Mouse (Mus musculus) heart, embryonic 11.5 days (tissue): ENCODE data around the gene Nup210l. TPM values are rescaled to one million over a fixed set of nuclear protein-coding genes. Genes with fewer than 3 reads are reported as not detected.

Experiments used
- ATAC-seq: fragments of 200-750 bp; cut with Nextera tagmentation; replicated peaks from 2 replicates; pipeline ENCODE4 v1.8.0; 2017; ENCODE audit warnings: moderate library complexity; ENCODE audit not compliant: insufficient number of reproducible peaks, low FRiP score, low TSS enrichment
- H3K27ac ChIP-seq: fragments of 300-500 bp; sonication (generic); 2 replicates; pipeline ENCODE4 v1.5.1; 2014; ENCODE audit warnings: mild to moderate bottlenecking, low read depth, low read length
- H3K27me3 ChIP-seq: fragments of 300-500 bp; sonication (generic); 2 replicates; pipeline ENCODE4 v1.6.1; 2014; ENCODE audit warnings: mild to moderate bottlenecking, low read length, mixed read lengths; ENCODE audit not compliant: control insufficient read depth, insufficient read depth
- H3K36me3 ChIP-seq: fragments of 300-500 bp; sonication (generic); 2 replicates; pipeline ENCODE4 v1.6.1; 2014; ENCODE audit warnings: mild to moderate bottlenecking, low read length, moderate library complexity, mixed read lengths; ENCODE audit not compliant: control insufficient read depth, insufficient read depth
- H3K4me1 ChIP-seq: fragments of 300-500 bp; sonication (generic); 2 replicates; pipeline ENCODE4 v1.6.1; 2014; ENCODE audit warnings: low read length; ENCODE audit not compliant: control insufficient read depth, insufficient read depth
- H3K4me2 ChIP-seq: fragments of 300-500 bp; sonication (generic); 2 replicates; pipeline ENCODE4 v1.6.1; 2014; ENCODE audit warnings: mild to moderate bottlenecking, moderate library complexity
- H3K4me3 ChIP-seq: fragments of 300-500 bp; sonication (generic); 2 replicates; pipeline ENCODE4 v1.5.1; 2014; ENCODE audit warnings: low read depth, low read length
- H3K9ac ChIP-seq: fragments of 300-500 bp; sonication (generic); 2 replicates; pipeline ENCODE4 v1.6.1; 2014; ENCODE audit warnings: mild to moderate bottlenecking, low read depth, low read length, moderate library complexity
- H3K9me3 ChIP-seq: fragments of 300-500 bp; sonication (generic); replicated peaks from 2 replicates; pipeline ENCODE4 v1.6.1; 2016; ENCODE audit warnings: low read length; ENCODE audit not compliant: control insufficient read depth
- WGBS: fragments of 180-500 bp; shearing (Covaris S2); extraction: QIAGEN DNeasy Blood & Tissue Kit; methylation state at CpG from one replicate; pipeline ENCODE4 v1.1.7; 2014; ENCODE audit not compliant: insufficient replicate concordance; 5-methylcytosine and 5-hydroxymethylcytosine counted together
- polyA plus RNA-seq: library from polyadenylated mRNA; unstranded; fragments of >200 nt; fragmentation: Nextera tagmentation; extraction: Ambion mirVana; gene quantifications from 2 replicates; pipeline ENCODE4 v1.2.1, GENCODE M21; 2014

Nup210l gene
- polyA plus RNA-seq: 0.60 and 0.61 TPM in 2 replicates

GRCm38 (mm10) chr3:90103938-90104337 lies at the start of gene Nup210l:
Gene Nup210l (plus strand): TSS chr3:90104132.
- Histone ChIP-seq H3K9me3 (no peaks in the 10 kb centered on the region), H3K27ac (no peak within 1 kb of the TSS), H3K4me1 (no peaks in the 10 kb centered on the region), H3K4me3 (no peak within 1 kb of the TSS), H3K27me3 (no peaks in the 10 kb centered on the region), H3K36me3 (peaks cover 9% of the 10 kb centered on the region; the same call in 1 of the 2 replicates), H3K4me2 (no peak within 1 kb of the TSS), H3K9ac (no peak within 1 kb of the TSS)
- 79% methylated on average over 13 of the region's 13 CpGs for WGBS
- no peak for ATAC-seq

DNA sequence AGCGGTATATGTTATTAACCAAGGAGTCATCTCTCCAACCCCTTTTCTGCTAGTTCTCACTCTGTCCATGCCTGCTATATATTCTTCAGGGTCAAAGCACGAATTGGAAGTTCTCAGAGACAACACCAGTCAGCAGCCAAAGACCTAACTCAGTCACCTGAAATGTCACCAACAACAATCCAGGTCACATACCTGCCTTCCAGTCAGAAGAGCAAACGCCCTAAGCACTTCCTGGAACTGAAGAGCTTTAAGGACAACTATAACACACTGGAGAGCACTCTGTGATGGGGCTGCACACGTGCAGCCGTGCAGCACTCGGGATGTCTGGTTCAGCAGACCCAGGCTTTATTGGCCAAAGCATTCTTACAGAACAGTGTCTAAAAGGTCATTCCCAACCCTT lies 42.4 kb upstream of the Nup210l start:
- H3K27me3 ChIP-seq: no peaks in the 10 kb centered on the region
- H3K4me1 ChIP-seq: no peaks in the 10 kb centered on the region
- peaks cover 19% of the 10 kb centered on the region for H3K36me3 ChIP-seq
- no peak overlapping the region for H3K27ac ChIP-seq
- no peaks in the 10 kb centered on the region for H3K9me3 ChIP-seq
- no peak overlapping the region for H3K9ac ChIP-seq
- H3K4me3 ChIP-seq: no peak overlapping the region
- WGBS: 88% methylated on average over 6 of the region's 6 CpGs
- ATAC-seq: no peak
- no peak overlapping the region for H3K4me2 ChIP-seq

- Histone ChIP-seq H3K36me3 (peaks cover 10% of the 10 kb centered on the region), H3K9me3 (no peaks in the 10 kb centered on the region), H3K4me3 (no peak overlapping the region), H3K9ac (no peak overlapping the region), H3K27me3 (no peaks in the 10 kb centered on the region), H3K4me1 (no peaks in the 10 kb centered on the region), H3K27ac (no peak overlapping the region), H3K4me2 (no peak overlapping the region)
- 63% methylated on average over 2 of the region's 2 CpGs for WGBS
- no peak for ATAC-seq
These were observed 41.4 kb upstream of the Nup210l start for GRCm38 (mm10) chr3:90062539-90062938.

- ATAC-seq: no peak
- H3K4me3 ChIP-seq: no peak overlapping the region
- no peak overlapping the region for H3K27ac ChIP-seq
- H3K27me3 ChIP-seq: no peaks in the 10 kb centered on the region
- no peak overlapping the region for H3K9ac ChIP-seq
- H3K4me2 ChIP-seq: no peak overlapping the region
- peaks cover 6% of the 10 kb centered on the region for H3K36me3 ChIP-seq
- no peaks in the 10 kb centered on the region for H3K4me1 ChIP-seq
- H3K9me3 ChIP-seq: no peaks in the 10 kb centered on the region
- WGBS: 73% methylated on average over 3 of the region's 3 CpGs
These were observed 39.5 kb upstream of the Nup210l start for GRCm38 (mm10) chr3:90064383-90064782.

- WGBS: 62% methylated on average over 3 of the region's 3 CpGs
- peaks cover 6% of the 10 kb centered on the region for H3K36me3 ChIP-seq
- no peaks in the 10 kb centered on the region for H3K4me1 ChIP-seq
- no peaks in the 10 kb centered on the region for H3K27me3 ChIP-seq
- no peaks in the 10 kb centered on the region for H3K9me3 ChIP-seq
- H3K9ac ChIP-seq: no peak overlapping the region
- H3K27ac ChIP-seq: no peak overlapping the region
- no peak for ATAC-seq
- H3K4me3 ChIP-seq: no peak overlapping the region
- no peak overlapping the region for H3K4me2 ChIP-seq
These were observed 38.4 kb upstream of the Nup210l start for GRCm38 (mm10) chr3:90065553-90065952.

DNA sequence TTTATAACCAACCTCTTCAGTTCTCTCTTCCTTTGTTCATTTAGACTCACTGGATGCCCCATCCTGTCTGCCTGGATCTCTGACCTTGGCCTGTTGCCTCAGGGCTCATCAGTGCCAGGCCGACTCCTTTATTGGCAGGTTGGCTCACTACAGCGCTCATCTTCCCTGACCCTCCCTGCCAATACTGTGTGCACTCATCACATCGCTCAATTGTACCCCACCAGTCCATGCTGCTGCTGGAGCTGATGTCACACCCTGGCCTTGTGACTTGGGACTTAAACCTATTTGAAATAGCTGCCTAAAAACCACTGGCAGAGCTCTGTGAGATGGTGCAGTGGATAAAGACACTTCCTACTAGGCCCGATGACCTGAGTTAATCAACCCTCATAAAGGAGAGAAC lies 36.1 kb upstream of the Nup210l start:
- ATAC-seq: no peak
- H3K4me1 ChIP-seq: no peaks in the 10 kb centered on the region
- no peak overlapping the region for H3K4me3 ChIP-seq
- 81% methylated on average over 4 of the region's 4 CpGs for WGBS
- H3K4me2 ChIP-seq: no peak overlapping the region
- no peak overlapping the region for H3K9ac ChIP-seq
- H3K27ac ChIP-seq: no peak overlapping the region
- H3K27me3 ChIP-seq: no peaks in the 10 kb centered on the region
- no peaks in the 10 kb centered on the region for H3K36me3 ChIP-seq
- no peaks in the 10 kb centered on the region for H3K9me3 ChIP-seq

- Histone ChIP-seq H3K4me3 (no peak overlapping the region), H3K9me3 (no peaks in the 10 kb centered on the region), H3K9ac (no peak overlapping the region), H3K4me2 (no peak overlapping the region), H3K4me1 (no peaks in the 10 kb centered on the region), H3K36me3 (no peaks in the 10 kb centered on the region), H3K27ac (no peak overlapping the region), H3K27me3 (no peaks in the 10 kb centered on the region)
- ATAC-seq: no peak
- WGBS: 67% methylated on average over 7 of the region's 7 CpGs
These were observed 34.2 kb upstream of the Nup210l start for GRCm38 (mm10) chr3:90069688-90070087.

DNA sequence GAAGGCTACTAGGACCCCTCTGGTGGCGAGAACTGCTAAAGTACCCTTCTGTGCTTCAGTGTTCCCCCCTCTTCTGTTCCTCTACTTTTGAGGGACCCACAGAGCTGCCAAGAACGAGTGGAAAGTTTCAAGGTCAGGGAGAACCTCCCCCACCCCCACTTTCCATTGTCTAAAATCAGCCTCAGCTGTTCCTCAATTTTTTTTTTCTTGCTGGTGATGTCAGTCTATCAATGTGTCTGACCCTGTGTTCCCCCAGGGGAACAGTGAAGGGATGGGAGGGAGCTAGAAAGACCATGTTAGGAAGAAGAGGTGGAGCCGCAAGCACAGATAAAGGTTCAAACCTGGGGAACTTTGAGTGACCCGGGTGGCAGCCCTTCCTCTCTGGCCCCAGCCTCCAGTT lies 31.6 kb upstream of the Nup210l start, which contains the start of gene Tpm3:
Tpm3 (plus strand) TSS at position 356 of the 400 bp plus-strand sequence.
- Histone ChIP-seq H3K4me1 (peaks cover 3% of the 10 kb centered on the region; the same call in 1 of the 2 replicates), H3K4me2 (no peak within 1 kb of the TSS), H3K36me3 (no peaks in the 10 kb centered on the region), H3K9me3 (no peaks in the 10 kb centered on the region), H3K27me3 (no peaks in the 10 kb centered on the region), H3K27ac (no peak within 1 kb of the TSS), H3K4me3 (no peak within 1 kb of the TSS), H3K9ac (no peak within 1 kb of the TSS)
- ATAC-seq: no peak
- 49% methylated on average over 4 of the region's 4 CpGs for WGBS

DNA sequence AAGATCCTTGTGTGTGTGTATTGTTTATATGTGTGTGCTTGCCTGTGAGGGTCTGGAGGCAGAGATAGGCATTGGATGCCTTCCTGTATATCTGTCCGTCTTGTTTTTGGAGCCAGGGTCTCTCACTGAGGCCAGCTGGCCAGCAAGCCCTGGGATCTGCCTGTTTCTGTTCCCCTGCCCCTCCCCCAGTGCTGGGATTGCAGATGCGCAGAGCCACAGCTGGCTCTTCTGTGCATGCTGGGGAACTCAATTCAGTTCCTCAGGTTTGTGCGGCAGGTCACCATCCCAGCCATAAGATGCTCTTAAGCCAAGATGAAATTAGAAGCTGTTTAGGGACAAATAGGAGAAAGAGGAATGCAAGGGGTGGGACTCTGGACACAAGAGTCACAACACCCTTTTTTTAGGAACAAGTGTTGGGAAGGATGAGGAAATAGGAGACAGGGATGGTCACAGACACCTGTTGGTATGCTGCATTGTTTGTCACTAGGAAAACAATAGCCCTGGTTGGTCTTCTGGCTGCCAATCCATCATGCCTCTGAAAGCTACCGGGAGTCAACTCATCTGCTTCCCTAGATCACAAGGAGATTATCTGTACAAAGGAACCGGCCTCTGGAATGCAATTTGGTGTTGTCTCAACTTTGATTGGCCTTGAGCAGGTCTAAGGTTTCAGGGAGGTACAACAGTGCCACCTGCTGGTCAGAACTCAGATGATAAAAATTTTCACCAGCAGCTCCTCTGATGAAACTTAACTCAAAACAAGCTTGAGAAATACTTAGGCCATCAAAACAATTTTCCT lies 26.8 kb upstream of the Nup210l start:
- 14% methylated on average over 5 of the region's 5 CpGs for WGBS
- H3K27ac ChIP-seq: no peak overlapping the region
- no peak overlapping the region for H3K9ac ChIP-seq
- H3K36me3 ChIP-seq: no peaks in the 10 kb centered on the region
- no peak overlapping the region for H3K4me3 ChIP-seq
- H3K4me1 ChIP-seq: peaks cover 21% of the 10 kb centered on the region
- H3K9me3 ChIP-seq: no peaks in the 10 kb centered on the region
- peak overlapping the region; percentile 36; the same call in 1 of the 2 replicates for H3K4me2 ChIP-seq
- no peaks in the 10 kb centered on the region for H3K27me3 ChIP-seq
- ATAC-seq: no peak
